Mouse (Mus musculus) cerebellum, adult 2 months (tissue): ENCODE measurements at regions not wholly inside any gene's neighbourhood (a gene's known extent, or its start where the extent isn't known, plus 50 kb on each side); places are given as distances from the start of the nearest gene placed in this dataset.

ENCODE experiments used
- CTCF ChIP-seq: fragments of 200-500 bp; IDR thresholded peaks from 2 replicates; pipeline ENCODE4 v1.5.1; 2011; ENCODE audit warnings: low read depth, mild to moderate bottlenecking, control low read depth, low read length, moderate library complexity, borderline replicate concordance; ENCODE audit not compliant: insufficient read depth
- POLR2A ChIP-seq: fragments of 200-500 bp; IDR thresholded peaks from 2 replicates; pipeline ENCODE4 v1.6.1; 2011; ENCODE audit warnings: low read length, control low read depth, borderline replicate concordance; ENCODE audit not compliant: insufficient read depth

GRCm38 (mm10) chr13:91405027-91405426, 55.1 kb upstream of the Ssbp2 start:
- TF ChIP-seq POLR2A (no peak), CTCF (no peak)
